Mouse (Mus musculus): Measurements from ENCODE around the gene A730015C16Rik. TPM values are rescaled to one million over a fixed set of nuclear protein-coding genes. Genes with fewer than 3 reads are reported as not detected.

The A730015C16Rik gene
- polyA plus RNA-seq, 1 experiment from 2014 or later, result 0.59 TPM

- Histone ChIP-seq H3K4me3 (ENCODE audit: low read depth, low read length) (no peak overlapping the region), H3K36me3 (ENCODE audit: control insufficient read depth, insufficient read depth, low read length) (peaks cover 6% of the 10 kb centered on the region), H3K27me3 (ENCODE audit: control insufficient read depth, insufficient read depth, low read length) (no peaks in the 10 kb centered on the region), H3K9me3 (replicated peaks; ENCODE audit: control insufficient read depth, low read length) (no peaks in the 10 kb centered on the region), H3K4me1 (ENCODE audit: control insufficient read depth, insufficient read depth, low read length) (no peaks in the 10 kb centered on the region), H3K4me2 (no peak overlapping the region), H3K9ac (ENCODE audit: low read depth, low read length) (no peak overlapping the region), H3K27ac (ENCODE audit: low read depth, low read length) (no peak overlapping the region)
- whole genome bisulfite sequencing (ENCODE audit: insufficient replicate concordance), result 67% methylated on average over 7 of the region's 7 CpGs
- no peak for ATAC-seq (replicated peaks; ENCODE audit: insufficient number of reproducible peaks, low FRiP score, low TSS enrichment)
Observed at GRCm38 (mm10) chr4:108866806-108867205, 18.4 kb upstream of the A730015C16Rik start.

DNA sequence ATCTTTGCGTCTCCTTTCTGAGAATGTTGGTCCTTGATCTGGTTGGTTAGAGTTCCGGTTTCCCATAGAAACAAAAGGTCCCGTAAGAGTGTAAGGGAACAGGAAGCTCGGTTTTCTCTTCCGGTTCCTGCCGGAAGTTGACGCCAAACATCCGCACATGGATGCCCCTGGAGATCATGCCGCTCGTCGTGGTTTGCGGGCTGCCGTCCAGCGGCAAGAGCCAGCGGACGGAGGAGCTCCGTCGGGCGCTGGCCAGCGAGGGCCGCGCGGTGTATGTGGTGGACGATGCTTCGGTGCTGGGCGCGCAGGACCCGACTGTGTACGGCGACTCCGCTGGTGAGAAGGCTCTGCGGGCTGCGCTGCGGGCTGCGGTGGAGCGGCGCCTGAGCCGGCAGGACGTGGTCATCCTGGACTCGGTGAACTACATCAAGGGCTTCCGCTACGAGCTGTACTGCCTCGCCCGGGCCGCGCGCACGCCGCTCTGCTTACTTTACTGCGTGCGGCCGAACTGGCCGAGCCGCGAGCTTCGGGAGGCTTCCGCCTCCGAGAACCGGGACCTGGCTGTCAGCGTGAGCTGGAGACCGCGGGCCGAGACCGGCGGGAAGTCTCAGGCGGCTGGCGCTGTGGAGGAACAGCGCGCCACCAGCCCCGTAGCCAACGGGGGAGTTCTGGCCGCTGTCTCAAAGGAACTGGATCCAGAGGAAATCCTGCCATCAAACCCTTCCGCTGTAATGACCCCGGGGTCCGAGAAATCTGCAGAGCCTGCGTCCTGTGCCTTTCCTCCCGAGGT lies 509 bp downstream of the A730015C16Rik start, which contains the start of gene Kti12:
Gene Kti12, plus strand, starts transcription at position 71 of the 790 bp plus-strand sequence.
- Histone ChIP-seq H3K9me3 (replicated peaks; ENCODE audit: control insufficient read depth, low read length) (no peaks in the 10 kb centered on the region), H3K27me3 (ENCODE audit: control insufficient read depth, insufficient read depth, low read length) (no peaks in the 10 kb centered on the region), H3K4me3 (ENCODE audit: low read depth, low read length) (peak within 1 kb of the TSS; percentile 94), H3K36me3 (ENCODE audit: control insufficient read depth, insufficient read depth, low read length) (0 out of 2 replicates have a peak, but pooled peaks cover 5% of the 10 kb centered on the region), H3K9ac (ENCODE audit: low read depth, low read length) (peak within 1 kb of the TSS; percentile 91), H3K4me2 (peak within 1 kb of the TSS; percentile 98), H3K4me1 (ENCODE audit: control insufficient read depth, insufficient read depth, low read length) (peaks cover 8% of the 10 kb centered on the region; the same call in 1 of the 2 replicates), H3K27ac (ENCODE audit: low read depth, low read length) (peak within 1 kb of the TSS; percentile 93)
- WGBS (ENCODE audit: insufficient replicate concordance), result under 1% methylated on average over 77 of the region's 77 CpGs
- ATAC-seq (replicated peaks; ENCODE audit: insufficient number of reproducible peaks, low FRiP score, low TSS enrichment), result peak; percentile 80

GRCm38 (mm10) chr4:108845824-108846569 lies 2.4 kb downstream of the A730015C16Rik start:
- Histone ChIP-seq H3K4me1 (ENCODE audit: control insufficient read depth, insufficient read depth, low read length) (peaks cover 8% of the 10 kb centered on the region; the same call in 1 of the 2 replicates), H3K4me3 (ENCODE audit: low read depth, low read length) (no peak overlapping the region), H3K36me3 (ENCODE audit: control insufficient read depth, insufficient read depth, low read length) (0 out of 2 replicates have a peak, but pooled peaks cover 5% of the 10 kb centered on the region), H3K27ac (ENCODE audit: low read depth, low read length) (no peak overlapping the region), H3K9ac (ENCODE audit: low read depth, low read length) (no peak overlapping the region), H3K9me3 (replicated peaks; ENCODE audit: control insufficient read depth, low read length) (no peaks in the 10 kb centered on the region), H3K4me2 (no peak overlapping the region), H3K27me3 (ENCODE audit: control insufficient read depth, insufficient read depth, low read length) (no peaks in the 10 kb centered on the region)
- 78% methylated on average over 5 of the region's 5 CpGs for WGBS (ENCODE audit: insufficient replicate concordance)
- no peak for ATAC-seq (replicated peaks; ENCODE audit: insufficient number of reproducible peaks, low FRiP score, low TSS enrichment)

- H3K9ac ChIP-seq (ENCODE audit: low read depth, low read length), result no peak overlapping the region
- ATAC-seq (replicated peaks; ENCODE audit: insufficient number of reproducible peaks, low FRiP score, low TSS enrichment), result no peak
Observed at GRCm38 (mm10) chr4:108843336-108843735, 5.1 kb downstream of the A730015C16Rik start.

GRCm38 (mm10) chr4:108841920-108842578 lies 6.4 kb downstream of the A730015C16Rik start:
- ATAC-seq (replicated peaks; ENCODE audit: insufficient number of reproducible peaks, low FRiP score, low TSS enrichment), result no peak
- no peak overlapping the region for H3K4me2 ChIP-seq
- 66% methylated on average over 7 of the region's 7 CpGs for WGBS (ENCODE audit: insufficient replicate concordance)
- H3K4me3 ChIP-seq (ENCODE audit: low read depth, low read length), result no peak overlapping the region
- H3K36me3 ChIP-seq (ENCODE audit: control insufficient read depth, insufficient read depth, low read length), result no peaks in the 10 kb centered on the region
- peaks cover 7% of the 10 kb centered on the region for H3K4me1 ChIP-seq (ENCODE audit: control insufficient read depth, insufficient read depth, low read length)
- H3K27ac ChIP-seq (ENCODE audit: low read depth, low read length), result no peak overlapping the region
- no peaks in the 10 kb centered on the region for H3K9me3 ChIP-seq (replicated peaks; ENCODE audit: control insufficient read depth, low read length)
- no peaks in the 10 kb centered on the region for H3K27me3 ChIP-seq (ENCODE audit: control insufficient read depth, insufficient read depth, low read length)
- H3K9ac ChIP-seq (ENCODE audit: low read depth, low read length), result no peak overlapping the region

More at GRCm38 (mm10) chr4:108843336-108843735, 5.1 kb downstream of the A730015C16Rik start:
- no peak overlapping the region for H3K4me3 ChIP-seq (ENCODE audit: low read depth, low read length)
- H3K27me3 ChIP-seq (ENCODE audit: control insufficient read depth, insufficient read depth, low read length), result no peaks in the 10 kb centered on the region
- H3K36me3 ChIP-seq (ENCODE audit: control insufficient read depth, insufficient read depth, low read length), result no peaks in the 10 kb centered on the region
- H3K4me1 ChIP-seq (ENCODE audit: control insufficient read depth, insufficient read depth, low read length), result peaks cover 3% of the 10 kb centered on the region
- H3K9me3 ChIP-seq (replicated peaks; ENCODE audit: control insufficient read depth, low read length), result no peaks in the 10 kb centered on the region
- H3K4me2 ChIP-seq, result no peak overlapping the region
- no peak overlapping the region for H3K27ac ChIP-seq (ENCODE audit: low read depth, low read length)

DNA sequence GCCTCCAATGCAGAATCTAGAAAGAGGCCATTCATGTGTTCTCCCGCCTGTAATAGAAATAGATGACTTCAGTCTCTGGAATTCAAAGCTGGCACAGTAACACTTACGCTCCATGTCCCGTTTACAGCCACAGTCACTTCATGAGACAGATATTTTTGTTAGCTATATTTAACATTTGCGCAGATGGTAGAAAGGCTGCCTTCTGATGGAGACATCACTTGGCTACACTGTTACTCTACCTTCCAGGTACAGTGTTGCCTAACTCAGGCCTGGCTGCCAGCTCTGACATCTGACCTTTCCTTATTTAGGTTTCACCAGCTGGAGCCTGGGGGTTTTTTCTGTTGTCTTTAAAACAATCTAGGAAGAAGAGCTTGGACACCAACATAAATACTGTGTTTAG lies 10.4 kb downstream of the A730015C16Rik start:
- Histone ChIP-seq H3K27ac (ENCODE audit: low read depth, low read length) (peak overlapping the region; percentile 31), H3K9ac (ENCODE audit: low read depth, low read length) (no peak overlapping the region), H3K9me3 (replicated peaks; ENCODE audit: control insufficient read depth, low read length) (no peaks in the 10 kb centered on the region), H3K4me2 (no peak overlapping the region; the same call in 1 of the 2 replicates), H3K4me3 (ENCODE audit: low read depth, low read length) (no peak overlapping the region), H3K36me3 (ENCODE audit: control insufficient read depth, insufficient read depth, low read length) (no peaks in the 10 kb centered on the region), H3K27me3 (ENCODE audit: control insufficient read depth, insufficient read depth, low read length) (no peaks in the 10 kb centered on the region), H3K4me1 (ENCODE audit: control insufficient read depth, insufficient read depth, low read length) (peaks cover 13% of the 10 kb centered on the region)
- WGBS (ENCODE audit: insufficient replicate concordance), result 59% methylated on average over 4 of the region's 4 CpGs
- ATAC-seq (replicated peaks; ENCODE audit: insufficient number of reproducible peaks, low FRiP score, low TSS enrichment), result no peak

GRCm38 (mm10) chr4:108835496-108835895 lies 12.9 kb downstream of the A730015C16Rik start:
- whole genome bisulfite sequencing (ENCODE audit: insufficient replicate concordance), result 59% methylated on average over 3 of the region's 3 CpGs
- Histone ChIP-seq H3K4me2 (peak overlapping the region; percentile 84), H3K9ac (ENCODE audit: low read depth, low read length) (peak overlapping the region; percentile 99), H3K4me1 (ENCODE audit: control insufficient read depth, insufficient read depth, low read length) (peaks cover 20% of the 10 kb centered on the region), H3K4me3 (ENCODE audit: low read depth, low read length) (peak overlapping the region; percentile 95), H3K36me3 (ENCODE audit: control insufficient read depth, insufficient read depth, low read length) (no peaks in the 10 kb centered on the region), H3K27ac (ENCODE audit: low read depth, low read length) (peak overlapping the region; percentile 98), H3K9me3 (replicated peaks; ENCODE audit: control insufficient read depth, low read length) (no peaks in the 10 kb centered on the region), H3K27me3 (ENCODE audit: control insufficient read depth, insufficient read depth, low read length) (no peaks in the 10 kb centered on the region)
- no peak for ATAC-seq (replicated peaks; ENCODE audit: insufficient number of reproducible peaks, low FRiP score, low TSS enrichment)

DNA sequence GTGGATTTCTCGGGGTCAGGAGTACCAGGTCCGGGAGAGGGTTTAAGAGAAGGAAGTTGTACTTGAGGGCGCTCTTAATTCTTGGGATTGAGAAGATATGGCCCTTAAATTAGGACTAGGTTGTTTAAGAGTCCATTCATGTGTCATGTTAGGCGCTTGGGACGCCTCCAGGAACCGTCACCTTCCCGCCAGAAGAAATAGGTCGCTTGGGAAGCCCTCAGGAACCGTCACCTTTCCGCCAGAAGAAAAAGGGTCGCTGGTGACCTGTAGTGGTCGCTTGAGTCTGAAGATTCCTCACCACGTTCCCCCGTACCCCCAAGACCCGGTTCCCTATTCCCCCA lies 13.5 kb downstream of the A730015C16Rik start:
- no peak for ATAC-seq (replicated peaks; ENCODE audit: insufficient number of reproducible peaks, low FRiP score, low TSS enrichment)
- H3K9me3 ChIP-seq (replicated peaks; ENCODE audit: control insufficient read depth, low read length), result no peaks in the 10 kb centered on the region
- peaks cover 20% of the 10 kb centered on the region for H3K4me1 ChIP-seq (ENCODE audit: control insufficient read depth, insufficient read depth, low read length)
- peak overlapping the region; percentile 95 for H3K4me3 ChIP-seq (ENCODE audit: low read depth, low read length)
- H3K4me2 ChIP-seq, result peak overlapping the region; percentile 84
- WGBS (ENCODE audit: insufficient replicate concordance), result under 1% methylated on average over 15 of the region's 15 CpGs
- H3K27me3 ChIP-seq (ENCODE audit: control insufficient read depth, insufficient read depth, low read length), result no peaks in the 10 kb centered on the region
- H3K36me3 ChIP-seq (ENCODE audit: control insufficient read depth, insufficient read depth, low read length), result no peaks in the 10 kb centered on the region
- H3K9ac ChIP-seq (ENCODE audit: low read depth, low read length), result peak overlapping the region; percentile 99
- peak overlapping the region; percentile 98 for H3K27ac ChIP-seq (ENCODE audit: low read depth, low read length)

All from heart, embryonic 11.5 days (tissue).